Mouse (Mus musculus) neural tube, embryonic 10.5 days (tissue): ENCODE data around the gene Mapk9.

Experiments
- DNase-seq: peaks from one replicate; pipeline ENCODE4 v3.0.0-alpha.2; 2017; ENCODE audit warnings: low spot score; ENCODE audit errors: extremely low spot score

Gene Mapk9

GRCm38 (mm10) chr11:49893806-49894205, 47.3 kb downstream of the Mapk9 start:
- DNase-seq: no peak

GRCm38 (mm10) chr11:49895966-49896590, 49.5 kb downstream of the Mapk9 start:
- DNase-seq: no peak

GRCm38 (mm10) chr11:49900043-49900442, 53.5 kb downstream of the Mapk9 start:
- no peak for DNase-seq

- peak; percentile 17 for DNase-seq
These were observed 54.6 kb downstream of the Mapk9 start for GRCm38 (mm10) chr11:49900962-49901658.

- DNase-seq: peak; percentile 83
These were observed 55.3 kb downstream of the Mapk9 start, which contains the start of gene Rasgef1c for GRCm38 (mm10) chr11:49901659-49902458. TSS of gene Rasgef1c (plus strand) at chr11:49901835.

GRCm38 (mm10) chr11:49903333-49903732, 56.8 kb downstream of the Mapk9 start:
- peak; percentile 56 for DNase-seq

- DNase-seq: no peak
These were observed 72.1 kb downstream of the Mapk9 start for GRCm38 (mm10) chr11:49918521-49919180.

- DNase-seq: no peak
These were observed 72.8 kb downstream of the Mapk9 start for GRCm38 (mm10) chr11:49919304-49919703.

- no peak for DNase-seq
These were observed 77.0 kb downstream of the Mapk9 start for GRCm38 (mm10) chr11:49923539-49923938.

- DNase-seq: no peak
These were observed 79.6 kb downstream of the Mapk9 start for GRCm38 (mm10) chr11:49926183-49926582.

GRCm38 (mm10) chr11:49927169-49927568, 80.6 kb downstream of the Mapk9 start:
- DNase-seq: no peak

- no peak for DNase-seq
These were observed 81.1 kb downstream of the Mapk9 start for GRCm38 (mm10) chr11:49927670-49928069.

- no peak for DNase-seq
These were observed 84.6 kb downstream of the Mapk9 start for GRCm38 (mm10) chr11:49931037-49931625.

GRCm38 (mm10) chr11:49931853-49932252, 85.3 kb downstream of the Mapk9 start:
- peak; percentile 71 for DNase-seq

- no peak for DNase-seq
These were observed 87.3 kb downstream of the Mapk9 start for GRCm38 (mm10) chr11:49933811-49934210.

- no peak for DNase-seq
These were observed 87.8 kb downstream of the Mapk9 start for GRCm38 (mm10) chr11:49934322-49934721.
